Mouse (Mus musculus): ENCODE measurements around the gene Fxyd2. TPM values are rescaled to one million over a fixed set of nuclear protein-coding genes. Genes with fewer than 3 reads are reported as not detected.

Gene Fxyd2
- polyA plus RNA-seq, 2 experiments: 0.50 to 0.55 TPM

- Histone ChIP-seq H3K4me2 (ENCODE audit: low read depth) (no peak overlapping the region), H3K4me1 (replicated peaks; ENCODE audit: control insufficient read depth in 2 of 2, insufficient read depth in 2 of 2, low read length in 1 of 2) (no peaks in the 10 kb centered on the region), H3K9ac (replicated peaks) (no peak overlapping the region), H3K27me3 (ENCODE audit: control insufficient read depth, insufficient read depth, low read length) (peaks cover 24% of the 10 kb centered on the region), H3K27ac (no peak overlapping the region), H3K4me3 (ENCODE audit: insufficient read depth in 1 of 2, low read depth in 2 of 2, low read length in 2 of 2) (no peak overlapping the region), H3K36me3 (replicated peaks; ENCODE audit: control insufficient read depth, insufficient read depth, low read depth) (no peaks in the 10 kb centered on the region), H3K9me3 (ENCODE audit: control insufficient read depth, low read length) (no peaks in the 10 kb centered on the region)
- TF ChIP-seq EP300 (IDR thresholded peaks at IDR 0.05; ENCODE audit: low read depth): no peak
- TF ChIP-seq CTCF (IDR thresholded peaks at IDR 0.05; ENCODE audit: low read depth): no peak
- DNase-seq (ENCODE audit: low read depth in 3 of 3, low spot score in 3 of 3) (no peak), ATAC-seq (ENCODE audit: insufficient read depth) (no peak)
- WGBS (ENCODE audit: insufficient replicate concordance): 22% methylated on average over 2 of the region's 2 CpGs
Observed at GRCm38 (mm10) chr9:45371337-45371707, 28.1 kb upstream of the Fxyd2 start.

GRCm38 (mm10) chr9:45373896-45374295 is 25.6 kb upstream of the Fxyd2 start:
- Histone ChIP-seq H3K4me1 (replicated peaks; ENCODE audit: control insufficient read depth in 2 of 2, insufficient read depth in 2 of 2, low read length in 1 of 2) (no peaks in the 10 kb centered on the region), H3K9me3 (ENCODE audit: control insufficient read depth, low read length) (no peaks in the 10 kb centered on the region), H3K4me2 (ENCODE audit: low read depth) (no peak overlapping the region), H3K27me3 (ENCODE audit: control insufficient read depth, insufficient read depth, low read length) (peaks cover 24% of the 10 kb centered on the region), H3K36me3 (replicated peaks; ENCODE audit: control insufficient read depth, insufficient read depth, low read depth) (no peaks in the 10 kb centered on the region), H3K4me3 (ENCODE audit: insufficient read depth in 1 of 2, low read depth in 2 of 2, low read length in 2 of 2) (no peak overlapping the region), H3K9ac (replicated peaks) (no peak overlapping the region), H3K27ac (no peak overlapping the region)
- no peak for ATAC-seq (ENCODE audit: insufficient read depth)
- TF ChIP-seq CTCF (IDR thresholded peaks at IDR 0.05; ENCODE audit: low read depth): no peak
- DNase-seq (ENCODE audit: low read depth in 3 of 3, low spot score in 3 of 3): no peak
- WGBS (ENCODE audit: insufficient replicate concordance): 36% methylated on average over 3 of the region's 3 CpGs

- H3K27ac ChIP-seq: no peak overlapping the region
- no peak overlapping the region for H3K4me2 ChIP-seq (ENCODE audit: low read depth)
- WGBS (ENCODE audit: insufficient replicate concordance): 67% methylated on average over 6 of the region's 6 CpGs
- H3K4me1 ChIP-seq (replicated peaks; ENCODE audit: control insufficient read depth in 2 of 2, insufficient read depth in 2 of 2, low read length in 1 of 2): no peaks in the 10 kb centered on the region
- no peaks in the 10 kb centered on the region for H3K36me3 ChIP-seq (replicated peaks; ENCODE audit: control insufficient read depth, insufficient read depth, low read depth)
- no peak overlapping the region for H3K9ac ChIP-seq (replicated peaks)
- ATAC-seq (ENCODE audit: insufficient read depth) (no peak), DNase-seq (ENCODE audit: low read depth in 3 of 3, low spot score in 3 of 3) (no peak)
- no peak overlapping the region for H3K4me3 ChIP-seq (ENCODE audit: insufficient read depth in 1 of 2, low read depth in 2 of 2, low read length in 2 of 2)
- TF ChIP-seq EP300 (IDR thresholded peaks at IDR 0.05; ENCODE audit: low read depth): no peak
- no peak for TF ChIP-seq CTCF (IDR thresholded peaks at IDR 0.05; ENCODE audit: low read depth)
- H3K27me3 ChIP-seq (ENCODE audit: control insufficient read depth, insufficient read depth, low read length): peaks cover 17% of the 10 kb centered on the region
- H3K9me3 ChIP-seq (ENCODE audit: control insufficient read depth, low read length): no peaks in the 10 kb centered on the region
Observed at GRCm38 (mm10) chr9:45374988-45375502, 24.4 kb upstream of the Fxyd2 start.

- no peak for ATAC-seq (ENCODE audit: insufficient read depth)
- no peak overlapping the region for H3K4me3 ChIP-seq (ENCODE audit: insufficient read depth in 1 of 2, low read depth in 2 of 2, low read length in 2 of 2)
- no peaks in the 10 kb centered on the region for H3K36me3 ChIP-seq (replicated peaks; ENCODE audit: control insufficient read depth, insufficient read depth, low read depth)
- no peak overlapping the region for H3K4me2 ChIP-seq (ENCODE audit: low read depth)
- H3K9ac ChIP-seq (replicated peaks): no peak overlapping the region
- no peak overlapping the region for H3K27ac ChIP-seq
- no peaks in the 10 kb centered on the region for H3K4me1 ChIP-seq (replicated peaks; ENCODE audit: control insufficient read depth in 2 of 2, insufficient read depth in 2 of 2, low read length in 1 of 2)
- TF ChIP-seq EP300 (IDR thresholded peaks at IDR 0.05; ENCODE audit: low read depth): no peak
- TF ChIP-seq CTCF (IDR thresholded peaks at IDR 0.05; ENCODE audit: low read depth): no peak
- H3K9me3 ChIP-seq (ENCODE audit: control insufficient read depth, low read length): no peaks in the 10 kb centered on the region
- peaks cover 3% of the 10 kb centered on the region for H3K27me3 ChIP-seq (ENCODE audit: control insufficient read depth, insufficient read depth, low read length)
- DNase-seq (ENCODE audit: low read depth in 3 of 3, low spot score in 3 of 3): no peak
- 31% methylated on average over 4 of the region's 4 CpGs for WGBS (ENCODE audit: insufficient replicate concordance)
Observed at GRCm38 (mm10) chr9:45376427-45376826, 23.0 kb upstream of the Fxyd2 start.

GRCm38 (mm10) chr9:45376883-45377282 is 22.6 kb upstream of the Fxyd2 start:
- no peaks in the 10 kb centered on the region for H3K27me3 ChIP-seq (ENCODE audit: control insufficient read depth, insufficient read depth, low read length)
- no peaks in the 10 kb centered on the region for H3K9me3 ChIP-seq (ENCODE audit: control insufficient read depth, low read length)
- H3K27ac ChIP-seq: no peak overlapping the region
- no peaks in the 10 kb centered on the region for H3K4me1 ChIP-seq (replicated peaks; ENCODE audit: control insufficient read depth in 2 of 2, insufficient read depth in 2 of 2, low read length in 1 of 2)
- no peak overlapping the region for H3K9ac ChIP-seq (replicated peaks)
- no peak overlapping the region for H3K4me3 ChIP-seq (ENCODE audit: insufficient read depth in 1 of 2, low read depth in 2 of 2, low read length in 2 of 2)
- TF ChIP-seq CTCF (IDR thresholded peaks at IDR 0.05; ENCODE audit: low read depth): no peak
- TF ChIP-seq EP300 (IDR thresholded peaks at IDR 0.05; ENCODE audit: low read depth): no peak
- H3K36me3 ChIP-seq (replicated peaks; ENCODE audit: control insufficient read depth, insufficient read depth, low read depth): no peaks in the 10 kb centered on the region
- DNase-seq (ENCODE audit: low read depth in 3 of 3, low spot score in 3 of 3) (no peak), ATAC-seq (ENCODE audit: insufficient read depth) (no peak)
- H3K4me2 ChIP-seq (ENCODE audit: low read depth): no peak overlapping the region
- WGBS (ENCODE audit: insufficient replicate concordance): 55% methylated on average over 2 of the region's 2 CpGs
